Mouse (Mus musculus) lung, embryonic 14.5 days (tissue): ENCODE results near the gene Plekhh2. TPM values are rescaled to one million over a fixed set of nuclear protein-coding genes. Genes with fewer than 3 reads are reported as not detected.
A peak's percentile ranks its signal among the peaks of the same experiment; 100 is the strongest.

Source experiments
- ATAC-seq: fragments of 200-750 bp; cut with Nextera tagmentation; 2 replicates; pipeline ENCODE4 v1.8.0; 2017; ENCODE audit warnings: mild to moderate bottlenecking, moderate TSS enrichment, moderate library complexity; ENCODE audit not compliant: insufficient read depth
- DNase-seq: peaks from one replicate; pipeline ENCODE4 v3.0.0-alpha.2; 2015
- H3K27ac ChIP-seq: fragments of 300-500 bp; sonication (generic); 2 replicates; pipeline ENCODE4 v1.5.1; 2014; ENCODE audit warnings: low read depth, mild to moderate bottlenecking, moderate library complexity
- H3K27me3 ChIP-seq: fragments of 300-500 bp; sonication (generic); 2 replicates; pipeline ENCODE4 v1.6.1; 2014; ENCODE audit warnings: low read length, control low read depth; ENCODE audit not compliant: insufficient read depth
- H3K36me3 ChIP-seq: fragments of 300-500 bp; sonication (generic); 2 replicates; pipeline ENCODE4 v1.6.1; 2014; ENCODE audit warnings: control low read depth; ENCODE audit not compliant: insufficient read depth
- H3K4me1 ChIP-seq: fragments of 300-500 bp; sonication (generic); 2 replicates; pipeline ENCODE4 v1.6.1; 2014; ENCODE audit warnings: antibody characterized with exemption, control low read depth; ENCODE audit not compliant: insufficient read depth
- H3K4me2 ChIP-seq: fragments of 300-500 bp; sonication (generic); 2 replicates; pipeline ENCODE4 v1.6.1; 2014; ENCODE audit warnings: mild to moderate bottlenecking
- H3K4me3 ChIP-seq: fragments of 300-500 bp; sonication (generic); 2 replicates; pipeline ENCODE4 v1.5.1; 2014; ENCODE audit warnings: low read depth, low read length
- H3K9ac ChIP-seq: fragments of 300-500 bp; sonication (generic); 2 replicates; pipeline ENCODE4 v1.6.1; 2014
- H3K9me3 ChIP-seq: fragments of 300-500 bp; sonication (generic); 2 replicates; pipeline ENCODE4 v1.6.1; 2016; ENCODE audit warnings: low read depth, low read length, control low read depth
- CTCF ChIP-seq: IDR thresholded peaks from 2 replicates; pipeline ENCODE4 v1.5.1; 2016; ENCODE audit warnings: antibody characterized with exemption, low read depth
- WGBS: fragments of 180-500 bp; shearing (Covaris S2); extraction: QIAGEN DNeasy Blood & Tissue Kit; methylation state at CpG from one replicate; pipeline ENCODE4 v1.1.7; 2014; 5-methylcytosine and 5-hydroxymethylcytosine counted together
- polyA plus RNA-seq: library from polyadenylated mRNA; unstranded; fragments of >200 nt; fragmentation: Nextera tagmentation; extraction: Ambion mirVana; gene quantifications from 2 replicates; pipeline ENCODE4 v1.2.1, GENCODE M21; 2014

The Plekhh2 gene
- polyA plus RNA-seq, 1 experiment from 2014 or later = 11.1 TPM

- 75% methylated on average over 8 of the region's 8 CpGs for WGBS
- Histone ChIP-seq H3K27ac (no peak overlapping the region), H3K4me1 (no peaks in the 10 kb centered on the region), H3K4me3 (no peak overlapping the region), H3K9ac (no peak overlapping the region), H3K4me2 (no peak overlapping the region), H3K27me3 (no peaks in the 10 kb centered on the region), H3K9me3 (no peaks in the 10 kb centered on the region), H3K36me3 (peaks cover 46% of the 10 kb centered on the region; the same call in 1 of the 2 replicates)
- no peak for TF ChIP-seq CTCF
- no peak for DNase-seq
- no peak for ATAC-seq
Observed at GRCm38 (mm10) chr17:84581740-84582414, 70.2 kb downstream of the Plekhh2 start.

GRCm38 (mm10) chr17:84584107-84584506 lies 72.4 kb downstream of the Plekhh2 start:
- Histone ChIP-seq H3K4me2 (no peak overlapping the region), H3K27me3 (no peaks in the 10 kb centered on the region), H3K27ac (no peak overlapping the region), H3K9ac (no peak overlapping the region), H3K9me3 (no peaks in the 10 kb centered on the region), H3K36me3 (peaks cover 34% of the 10 kb centered on the region; the same call in 1 of the 2 replicates), H3K4me3 (no peak overlapping the region), H3K4me1 (no peaks in the 10 kb centered on the region)
- no peak for TF ChIP-seq CTCF
- DNase-seq = no peak
- no peak for ATAC-seq
- WGBS = 81% methylated on average over 9 of the region's 9 CpGs

- Histone ChIP-seq H3K4me2 (no peak overlapping the region), H3K27me3 (no peaks in the 10 kb centered on the region), H3K9ac (no peak overlapping the region), H3K36me3 (peaks cover 35% of the 10 kb centered on the region; the same call in 1 of the 2 replicates), H3K9me3 (no peaks in the 10 kb centered on the region), H3K27ac (no peak overlapping the region), H3K4me3 (no peak overlapping the region), H3K4me1 (no peaks in the 10 kb centered on the region)
- DNase-seq (no peak), ATAC-seq (no peak)
- 78% methylated on average over 8 of the region's 8 CpGs for WGBS
- no peak for TF ChIP-seq CTCF
Observed at GRCm38 (mm10) chr17:84585104-84585503, 73.4 kb downstream of the Plekhh2 start.

GRCm38 (mm10) chr17:84590065-84590464 lies 78.4 kb downstream of the Plekhh2 start:
- no peak overlapping the region for H3K4me3 ChIP-seq
- WGBS = 94% methylated on average over 7 of the region's 7 CpGs
- no peaks in the 10 kb centered on the region for H3K27me3 ChIP-seq
- H3K36me3 ChIP-seq = peaks cover 47% of the 10 kb centered on the region
- no peak overlapping the region for H3K9ac ChIP-seq
- H3K9me3 ChIP-seq = no peaks in the 10 kb centered on the region
- ATAC-seq = no peak
- no peaks in the 10 kb centered on the region for H3K4me1 ChIP-seq
- no peak for DNase-seq
- H3K27ac ChIP-seq = no peak overlapping the region
- no peak overlapping the region for H3K4me2 ChIP-seq
- TF ChIP-seq CTCF = no peak

GRCm38 (mm10) chr17:84591431-84592150 lies 79.9 kb downstream of the Plekhh2 start:
- Histone ChIP-seq H3K4me3 (no peak overlapping the region), H3K9ac (no peak overlapping the region), H3K27ac (no peak overlapping the region), H3K27me3 (no peaks in the 10 kb centered on the region), H3K4me1 (no peaks in the 10 kb centered on the region), H3K9me3 (no peaks in the 10 kb centered on the region), H3K4me2 (no peak overlapping the region), H3K36me3 (peaks cover 42% of the 10 kb centered on the region)
- TF ChIP-seq CTCF = no peak
- 89% methylated on average over 16 of the region's 16 CpGs for WGBS
- ATAC-seq (no peak), DNase-seq (no peak)

GRCm38 (mm10) chr17:84596015-84596441 lies 84.3 kb downstream of the Plekhh2 start:
- no peak overlapping the region for H3K9ac ChIP-seq
- TF ChIP-seq CTCF = no peak
- DNase-seq (peak; percentile 55), ATAC-seq (peak; percentile 70)
- no peaks in the 10 kb centered on the region for H3K27me3 ChIP-seq
- peaks cover 30% of the 10 kb centered on the region for H3K36me3 ChIP-seq
- H3K4me3 ChIP-seq = no peak overlapping the region
- peak overlapping the region; percentile 2; the same call in 1 of the 2 replicates for H3K4me2 ChIP-seq
- H3K27ac ChIP-seq = peak overlapping the region; percentile 44
- WGBS = 36% methylated on average over 10 of the region's 10 CpGs
- no peaks in the 10 kb centered on the region for H3K4me1 ChIP-seq
- H3K9me3 ChIP-seq = no peaks in the 10 kb centered on the region

- Histone ChIP-seq H3K9ac (no peak overlapping the region), H3K27me3 (no peaks in the 10 kb centered on the region), H3K4me3 (no peak overlapping the region), H3K4me2 (peak overlapping the region; percentile 2; the same call in 1 of the 2 replicates), H3K4me1 (no peaks in the 10 kb centered on the region), H3K36me3 (peaks cover 26% of the 10 kb centered on the region), H3K27ac (peak overlapping the region; percentile 44; the same call in 1 of the 2 replicates), H3K9me3 (no peaks in the 10 kb centered on the region)
- no peak for TF ChIP-seq CTCF
- ATAC-seq = no peak
- 55% methylated on average over 7 of the region's 7 CpGs for WGBS
- no peak for DNase-seq
Observed at GRCm38 (mm10) chr17:84596501-84596900, 84.8 kb downstream of the Plekhh2 start.
